Mouse (Mus musculus): Measurements from ENCODE around the gene Olfr996.
"Not testable (repeated sequence)": the region's sequence is repeated elsewhere in the genome, so short reads cannot be mapped to it uniquely, and the experiment has no call there.

The Olfr996 gene

DNA sequence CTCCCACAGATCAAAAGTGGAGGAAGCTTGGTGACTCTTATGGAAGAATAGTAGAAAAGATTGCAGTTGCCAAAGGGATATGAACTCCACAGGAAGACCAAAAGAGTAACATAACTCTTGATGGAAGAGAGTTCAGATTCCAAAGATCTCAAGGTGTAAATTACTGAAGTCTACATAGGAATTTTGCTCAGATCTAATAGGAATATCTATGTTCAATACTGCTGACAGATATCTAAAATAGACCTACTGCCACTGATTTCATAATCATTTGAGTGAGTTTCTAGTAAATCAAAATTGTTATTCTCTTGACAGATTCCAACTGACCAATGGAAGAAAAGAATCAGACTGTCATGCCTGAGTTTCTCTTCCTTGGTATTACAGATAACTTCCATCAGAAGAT is at the start of gene Olfr996:
Gene Olfr996, plus strand, starts transcription at position 301 of the 400 bp plus-strand sequence.
- DNase-seq (ENCODE audit: low read depth, low spot score), result no peak

- no peak for DNase-seq (ENCODE audit: low read depth, low spot score)
These were observed 46.8 kb upstream of the Olfr996 start for GRCm38 (mm10) chr2:85532082-85532778.

DNA sequence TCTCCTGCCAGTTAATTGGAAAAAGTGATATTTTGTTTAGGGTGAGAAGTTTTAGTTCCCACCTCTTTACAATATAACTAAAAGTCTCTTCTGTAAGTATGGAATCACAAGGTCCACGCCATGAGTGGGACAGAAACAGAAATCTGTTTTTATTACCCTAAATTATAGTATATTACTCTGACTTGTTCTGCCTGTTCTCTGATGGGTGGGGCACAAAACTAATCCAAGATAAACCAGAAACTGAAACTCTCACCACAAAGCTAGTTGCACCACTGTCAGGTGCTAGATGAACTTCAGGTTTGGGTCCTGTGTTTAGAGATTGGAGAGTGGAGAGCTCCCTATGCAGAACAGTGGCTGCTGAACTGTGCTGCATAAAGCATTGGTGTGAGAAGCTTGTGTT is 45.1 kb upstream of the Olfr996 start:
- no peak for DNase-seq (ENCODE audit: low read depth, low spot score)

DNA sequence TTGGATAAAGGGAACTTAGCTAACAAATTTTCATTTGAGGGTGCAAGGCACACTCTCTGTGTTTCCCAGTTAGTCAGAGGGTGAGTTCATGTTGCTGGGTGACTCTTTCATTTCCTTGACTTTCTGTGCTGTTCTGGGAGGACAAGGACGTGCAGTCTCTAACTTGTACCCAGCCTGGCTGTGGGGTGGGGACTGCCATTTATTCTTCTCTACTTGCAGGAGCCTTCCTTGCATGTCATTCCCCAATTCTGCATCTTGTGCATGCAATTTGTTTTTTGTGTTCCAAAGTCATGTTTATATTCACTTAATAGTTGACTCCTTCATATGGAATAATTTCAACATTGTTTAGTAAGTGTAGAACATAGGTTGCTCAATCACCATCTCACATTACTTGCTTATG is 24.2 kb upstream of the Olfr996 start:
- DNase-seq (ENCODE audit: low read depth, low spot score), result no peak

GRCm38 (mm10) chr2:85560226-85560625 is 18.8 kb upstream of the Olfr996 start:
- DNase-seq (ENCODE audit: low read depth, low spot score), result no peak

DNA sequence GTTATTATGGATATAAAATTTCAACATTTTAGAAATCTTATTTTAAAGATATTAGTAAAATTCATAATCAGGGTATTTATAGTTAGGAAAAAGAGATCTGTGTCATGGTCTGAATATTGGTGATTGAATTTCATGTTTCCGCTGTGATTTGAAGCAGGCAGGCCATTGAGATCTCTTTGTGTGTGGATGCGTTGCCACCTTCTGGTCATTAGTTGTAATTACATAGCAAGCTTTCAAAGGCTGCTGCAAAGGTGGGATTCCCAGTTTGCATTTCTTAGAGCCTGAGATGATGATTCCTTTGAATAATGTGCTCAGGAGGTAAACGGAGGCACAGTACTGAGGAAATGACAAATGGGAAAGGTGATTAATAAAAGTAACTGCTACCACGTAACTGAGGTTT is 17.8 kb upstream of the Olfr996 start:
- peak; percentile 66 for DNase-seq (ENCODE audit: low read depth, low spot score)

DNA sequence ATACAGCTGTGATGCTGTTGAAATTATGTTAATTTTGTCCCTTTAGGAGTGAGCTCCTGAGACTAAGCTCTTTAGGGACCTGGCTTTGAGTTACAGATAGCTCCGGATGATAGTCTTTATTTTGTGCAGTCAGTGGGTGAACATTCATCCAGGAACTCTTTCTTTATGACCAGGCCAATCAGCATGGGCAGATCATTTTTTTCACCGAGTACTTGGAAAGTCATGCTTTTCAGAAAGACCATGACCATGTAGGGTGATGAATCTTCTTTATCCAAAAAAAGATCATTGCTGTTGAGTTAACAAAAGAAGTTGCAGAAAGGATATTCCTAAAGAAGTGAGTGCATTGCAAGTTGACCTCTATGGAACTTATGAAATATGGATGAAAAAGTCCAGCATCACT is 9.6 kb downstream of the Olfr996 start, which contains the start of gene Olfr998:
Gene Olfr998, plus strand, starts transcription at position 301 of the 400 bp plus-strand sequence.
- not testable (repeated sequence) for DNase-seq (ENCODE audit: low read depth, low spot score)

DNA sequence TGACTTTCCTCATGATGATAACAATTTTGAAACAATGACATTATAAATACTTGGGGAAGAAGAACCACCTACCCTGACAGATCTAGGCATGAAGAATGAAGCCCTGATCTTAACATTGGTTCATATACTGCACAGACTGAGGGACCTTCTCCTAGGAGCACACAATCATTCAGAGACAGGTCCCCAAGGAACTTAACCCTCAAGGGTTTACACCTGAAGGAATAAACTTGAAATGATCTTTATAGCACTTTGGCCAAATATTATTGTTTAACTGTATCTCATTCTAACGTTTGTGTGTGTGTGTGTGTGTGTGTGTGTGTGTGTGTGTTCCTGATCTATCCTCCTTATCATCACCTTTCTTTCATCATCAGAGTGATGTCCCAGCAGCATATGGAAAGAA is 32.8 kb downstream of the Olfr996 start, which contains the start of gene Olfr1000:
Gene Olfr1000, minus strand, starts transcription at position 101 of the 400 bp plus-strand sequence.
- no peak for DNase-seq (ENCODE audit: low read depth, low spot score)
